Mouse (Mus musculus) lung, postnatal 0 days (tissue): Measurements from ENCODE around the gene Ugt1a9.

Experiments
- CTCF ChIP-seq: IDR thresholded peaks from 2 replicates; pipeline ENCODE4 v1.5.1; 2016; ENCODE audit warnings: antibody characterized with exemption, mild to moderate bottlenecking
- EP300 ChIP-seq: IDR thresholded peaks from 2 replicates; pipeline ENCODE4 v1.6.1; 2016; ENCODE audit warnings: antibody characterized with exemption, mild to moderate bottlenecking, control low read depth

DNA sequence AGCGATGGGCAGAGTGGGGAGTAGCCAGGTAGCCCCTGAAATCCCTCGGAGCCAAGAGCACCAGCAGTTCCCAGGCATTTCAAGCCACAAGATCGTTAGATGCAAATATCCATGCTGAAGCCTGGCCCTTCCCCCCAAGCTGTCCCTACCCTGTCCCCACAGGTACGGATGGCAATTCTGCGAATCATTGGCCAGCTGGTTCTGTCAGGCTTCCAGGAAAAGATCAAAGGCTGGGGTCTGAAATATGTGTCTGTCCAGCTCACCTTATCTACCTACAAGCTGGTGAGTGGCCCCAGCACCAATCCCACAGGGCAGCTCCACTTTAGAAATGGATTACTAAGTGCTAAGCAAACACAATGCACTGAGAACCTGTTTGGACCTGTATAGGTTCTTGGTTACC, 166.7 kb downstream of the Ugt1a9 start:
- TF ChIP-seq CTCF: no peak
- no peak for TF ChIP-seq EP300
